Mouse (Mus musculus): ENCODE results near the gene Dctn3. TPM values are rescaled to one million over a fixed set of nuclear protein-coding genes. Genes with fewer than 3 reads are reported as not detected.
"Not testable (repeated sequence)": the region's sequence is repeated elsewhere in the genome, so short reads cannot be mapped to it uniquely, and the experiment has no call there.

The Dctn3 gene
- polyA plus RNA-seq, 1 experiment from 2014 or later: 180 TPM

DNA sequence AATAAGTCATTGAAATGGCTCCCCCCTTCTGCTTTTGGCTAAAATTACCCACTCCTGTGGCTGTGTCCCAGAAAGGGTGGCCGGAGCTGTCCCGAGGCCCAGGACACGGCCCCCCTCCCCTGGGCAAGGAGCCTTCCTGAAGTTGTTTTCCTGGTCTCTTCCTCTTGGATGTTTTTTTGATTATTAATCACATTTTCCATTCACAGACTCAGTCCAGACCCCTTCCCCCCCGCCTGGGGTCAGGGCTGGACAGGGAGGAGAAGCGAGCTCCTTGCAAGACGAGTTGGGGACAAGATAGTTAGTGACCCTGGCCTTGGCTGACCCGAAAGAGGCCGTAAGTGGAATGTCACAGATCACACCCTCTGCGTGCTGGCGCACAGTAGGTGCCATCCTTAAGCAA is 23.2 kb downstream of the Dctn3 start, which contains the start of gene Il11ra1:
Gene Il11ra1 (plus strand): TSS at position 207 of the 400 bp plus-strand sequence.
- not testable (repeated sequence) for H3K4me2 ChIP-seq (ENCODE audit: low read depth); H3K36me3 ChIP-seq (ENCODE audit: control insufficient read depth, insufficient read depth, low read length); DNase-seq (ENCODE audit: low spot score); H3K9me3 ChIP-seq (ENCODE audit: control insufficient read depth, low read length); H3K4me1 ChIP-seq (ENCODE audit: control insufficient read depth, insufficient read depth, low read length); H3K4me3 ChIP-seq (ENCODE audit: low read depth, low read length); H3K27me3 ChIP-seq (ENCODE audit: control insufficient read depth, insufficient read depth, low read length); ATAC-seq (ENCODE audit: insufficient read depth, low FRiP score, low TSS enrichment); H3K27ac ChIP-seq (ENCODE audit: low read depth, low read length); H3K9ac ChIP-seq (ENCODE audit: low read length)
- WGBS: 73% methylated on average over 8 of the region's 10 CpGs

DNA sequence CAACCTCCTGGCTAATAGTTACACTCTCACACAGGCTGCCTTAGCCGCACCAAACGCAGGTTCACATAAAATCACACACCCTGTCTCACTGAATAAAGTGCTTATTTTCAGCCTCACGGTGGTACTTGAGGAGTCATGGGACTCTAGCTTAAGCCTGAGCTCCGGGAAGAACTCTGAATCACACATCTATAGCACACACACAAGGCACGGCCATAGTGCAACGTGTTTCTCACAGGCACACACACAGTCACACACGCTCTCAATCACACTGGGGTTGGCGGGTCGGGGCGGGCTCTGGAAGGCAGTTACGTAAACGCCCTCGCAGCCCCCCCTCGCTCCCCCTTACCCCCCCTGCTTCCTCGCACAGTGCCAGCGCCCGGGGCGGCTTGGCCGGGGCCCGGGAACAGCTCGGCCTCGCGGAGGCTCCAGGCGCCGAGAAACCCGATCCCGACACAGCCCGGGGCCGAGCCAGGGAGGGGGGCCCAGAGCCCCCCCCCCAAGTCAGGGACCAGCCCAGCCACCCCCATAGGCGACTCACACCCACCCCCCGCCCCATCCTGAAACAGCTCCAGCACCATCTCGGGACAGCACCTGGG is 24.5 kb downstream of the Dctn3 start:
- not testable (repeated sequence) for H3K4me1 ChIP-seq (ENCODE audit: control insufficient read depth, insufficient read depth, low read length); H3K36me3 ChIP-seq (ENCODE audit: control insufficient read depth, insufficient read depth, low read length); DNase-seq (ENCODE audit: low spot score); H3K4me3 ChIP-seq (ENCODE audit: low read depth, low read length); H3K27ac ChIP-seq (ENCODE audit: low read depth, low read length); H3K9ac ChIP-seq (ENCODE audit: low read length); ATAC-seq (ENCODE audit: insufficient read depth, low FRiP score, low TSS enrichment); H3K27me3 ChIP-seq (ENCODE audit: control insufficient read depth, insufficient read depth, low read length); H3K4me2 ChIP-seq (ENCODE audit: low read depth); H3K9me3 ChIP-seq (ENCODE audit: control insufficient read depth, low read length)
- WGBS: 12% methylated on average over 11 of the region's 32 CpGs

DNA sequence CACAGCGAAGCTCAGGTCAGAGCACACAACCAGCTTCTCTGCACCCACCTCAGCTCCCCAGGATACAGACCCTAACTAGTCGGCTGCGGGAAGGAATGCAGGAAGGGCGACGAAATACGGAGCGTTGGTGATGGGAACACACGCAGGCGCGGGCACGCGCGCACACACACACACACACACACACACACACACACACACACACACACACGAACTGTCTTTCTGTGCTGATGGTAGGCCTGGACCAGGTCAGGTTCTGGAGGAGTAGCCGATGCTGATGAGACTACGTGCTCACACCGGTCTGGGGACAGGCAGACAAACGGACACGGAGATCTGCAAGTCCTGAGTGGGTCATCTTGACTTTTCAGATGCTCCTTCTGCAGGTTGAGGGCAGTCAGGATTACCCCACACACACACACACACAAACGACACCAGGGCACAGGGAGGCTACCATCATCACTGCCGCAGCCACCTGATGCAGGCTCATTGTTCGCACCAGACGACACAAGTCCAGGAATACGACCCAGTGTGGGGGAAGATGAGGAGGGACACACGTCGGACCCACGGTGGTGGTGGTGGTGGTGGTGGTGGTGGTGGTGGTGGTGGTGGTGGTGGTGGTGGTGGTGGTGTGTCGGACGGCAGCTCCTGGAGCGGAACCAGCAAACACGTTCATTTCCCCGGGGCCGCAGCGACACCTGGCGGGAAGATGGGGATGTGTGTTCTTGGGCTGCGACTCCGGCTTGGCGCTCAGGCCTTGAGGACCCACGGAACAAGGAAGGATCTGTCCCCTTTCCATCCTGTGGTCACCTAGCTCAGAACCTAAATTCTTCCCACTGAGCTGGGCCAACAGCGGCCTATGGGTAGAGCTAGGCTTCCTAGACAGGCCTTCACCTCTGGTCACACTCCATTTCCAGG is 25.8 kb downstream of the Dctn3 start, which contains the start of gene Cntfr:
Gene Cntfr (minus strand): TSS at position 160 of the 912 bp plus-strand sequence.
- whole genome bisulfite sequencing: 12% methylated on average over 26 of the region's 40 CpGs
- not testable (repeated sequence) for ATAC-seq (ENCODE audit: insufficient read depth, low FRiP score, low TSS enrichment); H3K4me1 ChIP-seq (ENCODE audit: control insufficient read depth, insufficient read depth, low read length); H3K9me3 ChIP-seq (ENCODE audit: control insufficient read depth, low read length); H3K9ac ChIP-seq (ENCODE audit: low read length); H3K4me3 ChIP-seq (ENCODE audit: low read depth, low read length); H3K36me3 ChIP-seq (ENCODE audit: control insufficient read depth, insufficient read depth, low read length); H3K4me2 ChIP-seq (ENCODE audit: low read depth); H3K27ac ChIP-seq (ENCODE audit: low read depth, low read length); H3K27me3 ChIP-seq (ENCODE audit: control insufficient read depth, insufficient read depth, low read length)
- peak; percentile 82 for DNase-seq (ENCODE audit: low spot score)

DNA sequence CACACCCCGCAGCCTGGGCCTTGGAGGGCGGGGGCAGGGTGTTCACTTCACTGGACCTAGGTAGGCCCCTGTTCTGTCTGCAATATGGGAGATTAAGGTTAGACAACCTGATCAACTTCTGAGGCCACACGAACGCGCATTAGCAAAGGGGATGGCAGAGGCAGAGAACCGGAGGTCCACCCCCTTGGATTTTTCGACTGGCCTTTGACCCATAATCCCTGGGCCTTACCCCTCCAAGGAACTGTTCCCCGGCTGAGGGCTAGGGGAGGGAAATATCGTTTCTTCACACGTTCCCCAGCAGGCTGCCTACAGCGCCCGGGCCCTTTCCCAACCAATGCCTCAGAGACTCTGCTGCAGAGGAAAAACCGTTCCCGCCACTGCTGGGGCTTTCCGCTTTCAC is 26.5 kb downstream of the Dctn3 start:
- not testable (repeated sequence) for H3K36me3 ChIP-seq (ENCODE audit: control insufficient read depth, insufficient read depth, low read length); H3K27me3 ChIP-seq (ENCODE audit: control insufficient read depth, insufficient read depth, low read length); H3K4me2 ChIP-seq (ENCODE audit: low read depth); ATAC-seq (ENCODE audit: insufficient read depth, low FRiP score, low TSS enrichment); H3K27ac ChIP-seq (ENCODE audit: low read depth, low read length); DNase-seq (ENCODE audit: low spot score); H3K9me3 ChIP-seq (ENCODE audit: control insufficient read depth, low read length); H3K4me3 ChIP-seq (ENCODE audit: low read depth, low read length); H3K9ac ChIP-seq (ENCODE audit: low read length); H3K4me1 ChIP-seq (ENCODE audit: control insufficient read depth, insufficient read depth, low read length)
- 8% methylated on average over 13 of the region's 15 CpGs for WGBS

DNA sequence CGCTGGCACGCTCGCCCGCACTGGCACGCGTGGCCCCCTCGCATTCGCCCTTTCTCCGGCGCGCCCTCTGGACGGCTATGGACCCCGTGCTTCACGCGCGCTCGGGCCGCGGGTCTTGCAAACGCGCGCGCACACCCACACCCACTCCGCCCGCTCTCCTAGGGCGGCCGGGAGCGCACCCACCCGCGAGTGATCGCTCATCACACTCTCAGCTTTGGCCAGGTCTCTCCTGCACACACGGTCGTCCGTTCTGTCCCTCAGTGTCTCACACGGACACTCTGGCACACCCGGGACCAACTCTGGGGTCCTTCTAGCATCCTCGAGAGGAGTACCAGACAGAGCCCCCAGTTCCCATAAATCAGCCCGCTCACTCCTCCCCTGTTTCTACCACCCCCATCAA is 27.2 kb downstream of the Dctn3 start:
- peak overlapping the region; percentile 29 for H3K4me2 ChIP-seq (ENCODE audit: low read depth)
- H3K4me1 ChIP-seq (ENCODE audit: control insufficient read depth, insufficient read depth, low read length); H3K4me3 ChIP-seq (ENCODE audit: low read depth, low read length); H3K27me3 ChIP-seq (ENCODE audit: control insufficient read depth, insufficient read depth, low read length); H3K9ac ChIP-seq (ENCODE audit: low read length); H3K36me3 ChIP-seq (ENCODE audit: control insufficient read depth, insufficient read depth, low read length); H3K9me3 ChIP-seq (ENCODE audit: control insufficient read depth, low read length); DNase-seq (ENCODE audit: low spot score); H3K27ac ChIP-seq (ENCODE audit: low read depth, low read length); ATAC-seq (ENCODE audit: insufficient read depth, low FRiP score, low TSS enrichment): not testable (repeated sequence)
- WGBS: 3% methylated on average over 10 of the region's 38 CpGs

DNA sequence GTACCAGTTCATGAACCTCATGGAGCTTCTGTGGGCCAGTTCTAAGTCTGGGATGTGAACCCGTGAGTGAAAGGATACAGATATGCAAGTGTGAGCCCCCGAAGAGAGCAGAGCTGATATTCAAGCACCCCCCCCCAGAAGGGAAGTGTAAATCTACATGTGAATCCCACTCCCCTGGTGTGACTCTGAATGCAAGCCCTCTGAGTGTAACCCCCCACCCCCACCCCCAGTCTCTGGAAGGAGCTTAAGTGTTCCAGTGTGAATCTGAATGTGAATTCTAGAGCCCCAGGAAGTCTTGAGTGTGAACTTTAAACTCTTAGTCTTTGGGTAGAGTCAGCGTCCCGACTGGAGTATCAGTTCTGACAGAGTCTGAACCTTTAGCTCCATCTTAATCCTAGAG is 29.5 kb downstream of the Dctn3 start:
- Histone ChIP-seq H3K4me2 (ENCODE audit: low read depth) (peak overlapping the region; percentile 41), H3K4me3 (ENCODE audit: low read depth, low read length) (0 out of 2 replicates have a peak overlapping the region, but pooled peaks have one; percentile 16)
- not testable (repeated sequence) for H3K4me1 ChIP-seq (ENCODE audit: control insufficient read depth, insufficient read depth, low read length); DNase-seq (ENCODE audit: low spot score); H3K27ac ChIP-seq (ENCODE audit: low read depth, low read length); H3K9ac ChIP-seq (ENCODE audit: low read length); H3K9me3 ChIP-seq (ENCODE audit: control insufficient read depth, low read length); ATAC-seq (ENCODE audit: insufficient read depth, low FRiP score, low TSS enrichment); H3K27me3 ChIP-seq (ENCODE audit: control insufficient read depth, insufficient read depth, low read length); H3K36me3 ChIP-seq (ENCODE audit: control insufficient read depth, insufficient read depth, low read length)
- 6% methylated on average over 4 of the region's 4 CpGs for WGBS

DNA sequence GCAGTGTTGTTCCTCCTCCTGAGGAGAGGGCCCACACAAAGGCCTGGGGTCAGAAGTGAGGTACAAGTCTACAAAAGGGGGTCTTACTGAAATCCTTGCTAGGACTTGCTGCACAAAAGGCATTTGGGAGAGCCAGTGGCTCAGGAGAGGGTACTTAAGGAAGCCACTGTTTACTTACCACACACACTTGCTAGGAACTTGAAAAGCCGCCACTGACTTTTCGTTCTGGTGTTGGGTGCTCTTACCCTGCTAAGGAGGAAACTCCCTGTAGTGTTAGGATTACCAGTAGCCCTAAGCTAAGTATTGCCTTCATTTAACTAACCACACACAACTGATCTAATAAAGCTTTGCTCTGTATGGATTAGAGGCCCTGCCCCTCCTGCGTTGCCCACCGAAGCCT is 33.0 kb downstream of the Dctn3 start:
- not testable (repeated sequence) for DNase-seq (ENCODE audit: low spot score); H3K27me3 ChIP-seq (ENCODE audit: control insufficient read depth, insufficient read depth, low read length); H3K36me3 ChIP-seq (ENCODE audit: control insufficient read depth, insufficient read depth, low read length); H3K9ac ChIP-seq (ENCODE audit: low read length); H3K4me1 ChIP-seq (ENCODE audit: control insufficient read depth, insufficient read depth, low read length); H3K4me3 ChIP-seq (ENCODE audit: low read depth, low read length); ATAC-seq (ENCODE audit: insufficient read depth, low FRiP score, low TSS enrichment); H3K27ac ChIP-seq (ENCODE audit: low read depth, low read length); H3K9me3 ChIP-seq (ENCODE audit: control insufficient read depth, low read length); H3K4me2 ChIP-seq (ENCODE audit: low read depth)
- no CpG with 5 or more reads among the region's 4 CpGs for WGBS

DNA sequence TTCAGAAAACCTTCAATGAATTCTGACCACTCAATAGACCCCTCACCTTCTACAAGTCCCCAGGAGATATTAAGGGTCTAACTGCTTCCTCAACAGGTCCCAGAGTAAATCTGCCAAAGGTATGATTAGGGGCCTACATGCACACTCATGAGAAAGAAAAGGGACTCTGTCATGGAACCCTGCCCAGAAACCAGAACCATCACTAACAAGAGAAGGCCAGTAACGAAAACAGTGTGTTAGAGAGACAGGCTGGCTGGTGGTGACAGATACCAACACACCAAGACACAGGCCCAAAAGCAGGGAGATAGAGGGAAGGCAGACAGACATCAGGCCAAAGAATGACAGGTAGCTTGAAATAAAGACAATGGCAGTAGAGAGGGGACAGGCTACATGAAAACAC is 34.4 kb downstream of the Dctn3 start:
- not testable (repeated sequence) for H3K27ac ChIP-seq (ENCODE audit: low read depth, low read length); H3K36me3 ChIP-seq (ENCODE audit: control insufficient read depth, insufficient read depth, low read length); H3K9ac ChIP-seq (ENCODE audit: low read length); H3K4me2 ChIP-seq (ENCODE audit: low read depth); DNase-seq (ENCODE audit: low spot score); H3K27me3 ChIP-seq (ENCODE audit: control insufficient read depth, insufficient read depth, low read length); H3K4me1 ChIP-seq (ENCODE audit: control insufficient read depth, insufficient read depth, low read length); H3K4me3 ChIP-seq (ENCODE audit: low read depth, low read length); ATAC-seq (ENCODE audit: insufficient read depth, low FRiP score, low TSS enrichment); H3K9me3 ChIP-seq (ENCODE audit: control insufficient read depth, low read length)
- 89% methylated on average over 1 of the region's 1 CpGs for WGBS
